Mouse (Mus musculus): ENCODE measurements at regions not wholly inside any gene's neighbourhood (a gene's known extent, or its start where the extent isn't known, plus 50 kb on each side); places are given as distances from the start of the nearest gene placed in this dataset.

- no peak for DNase-seq (ENCODE audit: low spot score)
These were observed 52.1 kb upstream of the Hmcn1 start for GRCm38 (mm10) chr1:151045334-151045733.

- DNase-seq (ENCODE audit: low spot score), result no peak
These were observed 53.4 kb upstream of the Hmcn1 start for GRCm38 (mm10) chr1:151046626-151047025.

DNA sequence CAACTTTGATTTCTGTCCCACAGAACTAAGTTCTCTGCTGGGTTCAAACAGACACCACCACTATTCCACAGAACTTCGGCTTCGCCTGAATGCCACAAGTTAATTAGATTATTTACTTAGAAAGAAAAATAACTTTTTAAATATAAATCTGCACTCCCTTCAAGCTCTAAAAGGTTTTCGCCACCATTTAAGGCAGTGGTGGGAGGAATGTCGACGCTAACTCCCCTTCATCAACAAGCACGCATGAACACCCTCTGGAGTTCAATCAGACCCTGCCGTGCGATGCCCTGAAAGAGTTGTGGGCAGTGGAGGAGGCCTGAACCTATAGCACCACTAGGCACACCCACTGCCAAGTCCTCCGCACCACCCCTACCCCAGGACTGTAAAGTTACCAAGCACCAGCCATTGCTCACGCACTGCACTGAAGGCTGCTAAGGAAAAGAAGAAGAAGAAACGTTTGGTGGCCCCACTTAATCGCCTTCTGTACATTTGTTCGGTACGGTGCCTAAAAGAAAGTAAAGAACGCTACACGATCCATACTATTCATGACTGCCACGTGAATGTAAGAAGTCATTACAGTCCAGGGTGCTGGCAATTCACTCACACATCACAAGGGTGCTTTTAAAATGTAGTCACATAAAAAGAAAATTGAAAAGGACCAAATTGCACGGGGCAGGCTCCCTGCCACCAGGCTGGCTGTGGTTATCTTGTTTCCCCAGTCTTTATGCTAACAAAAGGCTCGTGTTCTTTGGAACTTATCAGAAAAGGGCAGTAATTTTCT is 56.7 kb upstream of the Hmcn1 start:
- no peak for DNase-seq (ENCODE audit: low spot score)

- no peak for DNase-seq (ENCODE audit: low spot score)
These were observed 57.2 kb upstream of the Hmcn1 start for GRCm38 (mm10) chr1:151050507-151050816.

DNA sequence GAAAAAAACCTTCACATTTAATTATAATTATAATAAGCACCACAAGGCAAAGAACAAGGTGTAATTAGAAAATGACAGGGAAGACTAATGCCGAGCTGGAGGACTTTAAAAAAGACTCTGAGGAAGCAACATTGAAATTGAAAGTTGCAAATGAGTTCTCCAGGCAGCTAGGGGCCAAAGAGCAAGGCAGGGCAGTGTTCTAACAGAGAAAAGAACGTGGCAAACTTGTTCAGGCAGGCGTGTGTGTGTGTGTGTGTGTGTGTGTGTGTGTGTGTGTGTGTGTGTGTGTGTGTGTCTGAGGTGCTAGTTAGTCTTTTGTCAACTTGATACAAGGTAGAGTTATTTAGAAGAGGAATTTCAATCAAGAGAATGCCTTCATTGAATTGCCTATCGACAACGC is 60.0 kb upstream of the Hmcn1 start:
- no peak for DNase-seq (ENCODE audit: low spot score)

- DNase-seq (ENCODE audit: low spot score), result no peak
These were observed 62.2 kb upstream of the Hmcn1 start for GRCm38 (mm10) chr1:151055396-151055795.

- no peak for DNase-seq (ENCODE audit: low spot score)
These were observed 66.4 kb upstream of the Hmcn1 start for GRCm38 (mm10) chr1:151059546-151060136.

DNA sequence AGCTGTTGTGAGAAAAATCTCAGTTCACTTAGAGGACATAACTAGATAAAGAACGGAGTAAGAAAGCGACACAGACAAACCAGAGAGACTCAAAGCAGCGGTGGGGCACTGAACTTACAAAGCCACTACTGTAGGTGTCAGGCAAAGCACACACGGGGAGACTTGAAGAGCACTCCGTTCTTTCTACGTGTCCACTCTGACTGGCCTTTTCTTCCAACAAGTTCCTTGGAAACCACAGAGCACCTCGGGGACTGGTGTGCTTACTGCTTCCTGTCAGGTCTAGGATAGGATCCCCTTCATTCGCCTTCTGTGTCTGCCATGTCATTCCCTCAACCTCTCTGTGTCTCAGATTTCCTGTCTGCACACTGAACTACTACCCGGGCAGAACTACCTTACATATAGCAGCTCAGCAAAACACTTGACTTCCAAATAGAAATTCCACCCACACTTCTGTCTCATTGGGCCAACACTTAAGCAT is 71.9 kb upstream of the Hmcn1 start:
- DNase-seq (ENCODE audit: low spot score), result no peak

DNA sequence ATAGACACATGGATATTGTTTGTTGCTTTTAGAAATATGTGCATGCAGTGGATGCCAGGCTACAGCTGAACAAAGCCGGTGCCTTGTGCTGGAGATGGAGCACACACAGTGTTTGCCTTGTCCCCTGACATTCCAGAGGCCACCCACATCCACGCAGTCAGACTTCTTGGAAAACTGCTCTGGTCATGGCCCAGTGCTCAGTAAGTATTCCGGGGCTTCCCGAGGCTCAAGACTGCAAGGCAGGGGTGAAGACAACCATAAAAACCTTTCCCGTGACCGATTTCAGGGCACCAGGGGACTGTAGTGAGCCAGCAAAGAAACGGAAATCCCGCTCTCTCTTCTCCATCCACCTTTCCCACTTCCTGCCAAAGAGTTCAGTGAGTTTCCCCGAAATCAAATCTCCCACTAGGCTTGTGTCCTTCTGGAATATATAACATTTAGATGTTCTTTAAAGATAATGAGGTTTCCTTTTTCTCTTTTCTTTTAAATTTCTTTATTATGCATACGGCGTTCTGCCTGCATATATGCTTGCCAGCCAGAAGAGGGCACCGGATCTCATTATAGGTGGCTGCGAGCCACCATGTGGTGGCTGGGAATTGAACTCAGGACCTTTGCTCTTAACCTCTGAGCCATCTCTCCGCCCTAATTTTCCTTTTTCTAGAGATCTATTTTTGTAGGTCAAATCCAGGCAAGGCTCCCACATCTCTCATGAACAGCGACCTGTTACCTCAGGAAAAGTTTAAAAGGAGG is 73.3 kb upstream of the Hmcn1 start:
- DNase-seq (ENCODE audit: low spot score), result no peak

GRCm38 (mm10) chr1:151074508-151075314 is 81.5 kb upstream of the Hmcn1 start:
- DNase-seq (ENCODE audit: low spot score), result no peak

DNA sequence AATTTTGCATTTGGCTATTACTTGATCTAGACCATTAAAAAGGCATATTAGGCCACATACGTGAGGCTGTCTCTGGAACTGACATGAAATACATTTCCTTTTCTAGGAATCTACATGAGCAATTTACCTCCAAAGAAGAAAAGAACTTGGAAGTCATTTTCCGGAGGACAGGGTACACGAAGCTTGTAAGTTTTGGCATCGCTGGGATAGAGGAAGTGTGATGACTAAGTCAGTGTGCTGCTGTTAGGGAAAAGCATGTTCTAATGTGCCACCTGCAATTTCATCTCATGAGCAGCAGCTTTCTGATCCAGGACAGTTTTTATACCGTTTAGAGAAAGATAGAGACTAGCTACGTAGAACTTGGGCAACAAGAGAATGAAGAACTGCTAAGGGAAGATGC is 82.3 kb upstream of the Hmcn1 start:
- DNase-seq (ENCODE audit: low spot score), result no peak

DNA sequence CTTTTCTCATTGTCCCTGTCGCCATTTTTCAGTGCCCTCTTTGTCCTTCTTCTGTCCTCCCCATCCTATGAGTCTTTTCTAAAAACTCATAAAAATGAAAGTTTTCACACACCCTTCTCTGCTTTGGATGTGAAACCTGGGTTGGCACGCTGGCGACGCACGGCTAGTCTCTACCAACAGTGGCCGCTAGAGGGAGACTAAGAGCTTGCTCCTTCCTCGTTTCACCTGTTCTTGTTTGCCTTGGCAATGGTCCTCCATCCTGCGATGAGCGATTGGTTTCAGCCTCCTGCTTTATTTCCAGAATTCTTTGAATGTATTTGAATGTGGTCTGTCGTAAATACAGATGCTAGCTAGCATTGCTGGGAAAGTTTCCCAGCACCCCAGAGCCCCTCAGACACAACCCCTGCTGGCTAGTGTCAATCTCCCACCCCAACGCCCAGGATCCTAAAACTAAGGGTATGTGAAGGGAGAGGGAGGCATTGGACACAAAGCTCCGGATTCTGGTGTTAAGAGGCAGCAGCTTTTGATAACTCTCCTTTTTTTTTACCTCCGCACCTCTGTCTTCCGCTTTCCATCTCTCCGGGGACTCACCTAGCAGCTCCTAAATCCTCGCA is 85.8 kb upstream of the Hmcn1 start:
- DNase-seq (ENCODE audit: low spot score), result peak; percentile 58

GRCm38 (mm10) chr1:151079614-151080360 is 86.6 kb upstream of the Hmcn1 start:
- DNase-seq (ENCODE audit: low spot score), result no peak

DNA sequence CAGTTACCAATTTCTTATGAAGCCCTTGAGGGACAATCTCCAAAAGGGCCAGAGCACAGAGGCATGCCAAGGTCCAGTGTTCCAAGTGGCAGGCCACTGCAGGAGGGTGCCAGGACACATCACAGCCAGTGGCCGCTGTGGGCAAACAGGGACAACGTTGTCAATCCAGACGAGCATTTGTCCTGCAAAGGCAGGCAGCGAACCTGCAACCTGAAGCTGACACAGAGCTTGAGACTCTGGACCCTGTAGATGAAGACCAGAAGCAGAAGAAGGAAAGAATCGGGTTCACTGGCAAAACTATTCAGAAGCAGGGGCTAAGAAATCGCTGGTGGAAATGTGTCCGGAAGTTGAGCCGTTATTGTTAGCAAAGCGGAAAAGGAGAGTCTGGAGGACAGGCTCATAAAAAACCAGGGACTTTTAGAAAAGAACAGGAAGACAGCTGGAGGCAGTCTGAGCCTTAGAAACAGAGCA is 87.3 kb upstream of the Hmcn1 start:
- no peak for DNase-seq (ENCODE audit: low spot score)

- no peak for DNase-seq (ENCODE audit: low spot score)
These were observed 89.3 kb upstream of the Hmcn1 start for GRCm38 (mm10) chr1:151082510-151083033.

GRCm38 (mm10) chr1:151083806-151084205 is 90.6 kb upstream of the Hmcn1 start:
- DNase-seq (ENCODE audit: low spot score), result no peak

DNA sequence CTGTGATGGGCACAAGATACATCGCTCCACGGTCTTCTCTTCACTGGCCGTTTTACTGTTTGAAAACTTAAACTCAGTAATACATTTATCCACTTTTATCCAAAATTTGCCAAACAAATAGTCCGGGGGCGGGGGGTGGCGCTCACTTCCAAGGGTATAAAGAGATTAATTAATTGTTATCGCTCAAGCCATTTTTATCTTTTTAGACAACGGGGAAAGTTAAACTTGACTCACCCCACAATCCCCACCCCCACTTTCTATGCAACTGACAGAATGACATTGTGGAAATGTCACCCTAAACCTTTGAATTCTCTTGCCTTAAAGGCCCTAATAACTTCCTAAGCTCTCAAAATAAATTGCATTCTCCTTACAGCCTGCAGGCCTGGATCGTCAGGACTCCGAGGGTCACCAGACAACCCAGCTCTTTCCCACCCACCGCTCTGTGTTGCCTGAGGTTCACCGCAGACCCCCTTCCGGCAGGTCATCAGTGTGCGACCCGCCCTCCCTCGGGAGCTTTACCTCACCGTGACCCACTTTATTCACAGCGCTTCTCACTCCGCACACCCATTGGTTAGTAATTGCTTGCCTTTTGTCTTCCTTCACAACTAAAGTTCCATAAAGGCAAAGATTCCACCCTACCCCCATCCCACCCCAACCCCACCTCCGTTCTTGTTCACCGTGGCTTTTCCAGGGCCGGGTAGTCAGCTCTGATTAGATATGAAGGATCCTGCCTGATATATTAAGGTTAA is 93.0 kb upstream of the Hmcn1 start:
- DNase-seq (ENCODE audit: low spot score), result no peak

DNA sequence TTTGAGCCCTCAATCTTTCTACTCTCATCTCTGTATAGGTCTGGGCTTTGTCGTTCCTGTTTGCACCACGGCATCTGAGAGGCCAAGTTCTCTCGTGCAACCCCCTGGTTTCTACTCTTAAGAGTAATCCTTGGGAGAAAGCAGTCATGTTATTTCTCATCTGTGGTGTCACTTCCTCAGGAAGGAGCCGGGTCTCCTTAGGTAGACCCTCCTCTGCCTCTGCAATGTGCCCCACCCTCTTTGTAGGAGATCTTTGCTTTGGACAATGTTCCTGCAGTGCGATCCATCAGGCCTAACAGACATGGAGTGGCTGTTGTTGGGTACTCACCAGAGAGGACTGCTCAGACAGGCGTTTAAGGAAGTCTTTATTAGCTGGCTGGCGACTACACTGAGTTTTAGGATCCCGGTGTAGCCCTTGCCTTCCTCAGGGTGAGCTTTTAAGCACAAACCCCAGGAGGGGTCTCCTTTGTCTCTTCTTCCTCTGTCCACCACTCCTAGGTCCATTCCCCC is 94.0 kb upstream of the Hmcn1 start:
- DNase-seq (ENCODE audit: low spot score), result no peak

DNA sequence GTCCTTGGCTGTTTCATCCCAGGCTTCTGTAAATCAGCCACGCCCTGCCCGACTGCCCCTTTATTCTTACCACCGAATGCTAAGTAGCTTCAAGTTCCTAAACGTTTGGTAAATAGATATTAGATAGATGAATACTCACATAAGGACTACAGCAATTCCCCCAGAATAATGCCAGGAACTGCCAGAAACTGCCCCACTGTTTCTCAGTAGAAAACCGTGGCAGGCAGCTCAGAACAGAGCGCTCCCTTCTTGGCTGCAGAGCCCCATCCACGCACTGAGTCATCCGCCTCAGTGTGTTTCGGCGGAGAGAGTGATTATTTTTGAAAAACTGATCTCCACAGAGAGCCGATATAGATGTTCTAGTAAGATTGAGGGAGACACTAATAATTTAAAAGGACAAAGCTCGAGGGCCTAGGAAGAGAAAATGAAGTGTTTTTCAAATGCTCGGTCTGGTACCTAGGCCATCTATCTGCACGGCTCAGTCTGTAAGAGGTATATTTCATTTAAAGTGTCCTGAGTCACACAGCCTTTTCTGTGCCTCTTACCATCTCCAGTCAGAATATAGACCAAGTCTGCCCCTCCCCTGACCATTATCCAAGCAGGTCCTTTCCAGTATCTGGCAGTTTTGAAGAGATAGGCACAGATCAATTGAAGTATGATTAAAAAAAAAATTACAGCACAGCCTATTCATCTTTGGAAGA is 94.4 kb upstream of the Gm47985 start:
- DNase-seq (ENCODE audit: low spot score), result no peak

All from ovary, postnatal 10 days (tissue).